Mouse (Mus musculus): ENCODE data around the gene Cmtm3. TPM values are rescaled to one million over a fixed set of nuclear protein-coding genes. Genes with fewer than 3 reads are reported as not detected.

Gene Cmtm3
- polyA plus RNA-seq, 1 experiment from 2014 or later = 158 TPM

DNA sequence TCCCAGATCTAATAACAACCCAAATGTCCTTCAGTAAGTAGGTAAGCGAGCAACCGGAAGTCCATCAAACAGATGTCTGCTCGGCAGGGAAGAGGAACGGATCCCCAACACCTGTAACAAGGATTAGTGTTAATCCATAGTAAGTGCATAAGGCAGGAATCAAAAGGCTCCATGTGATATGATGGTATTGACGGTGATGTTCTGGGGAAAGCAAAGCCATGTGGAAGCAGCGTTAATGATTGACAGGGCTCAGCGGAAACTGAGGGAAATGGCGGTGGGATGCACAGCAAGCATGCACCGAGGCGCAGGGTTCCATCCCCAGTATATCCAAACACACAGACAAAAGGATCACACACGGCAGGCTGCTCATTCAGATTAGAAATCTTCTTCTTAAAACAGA, 35.1 kb downstream of the Cmtm3 start:
- WGBS = 72% methylated on average over 11 of the region's 11 CpGs
- H3K27ac ChIP-seq = no peak overlapping the region

DNA sequence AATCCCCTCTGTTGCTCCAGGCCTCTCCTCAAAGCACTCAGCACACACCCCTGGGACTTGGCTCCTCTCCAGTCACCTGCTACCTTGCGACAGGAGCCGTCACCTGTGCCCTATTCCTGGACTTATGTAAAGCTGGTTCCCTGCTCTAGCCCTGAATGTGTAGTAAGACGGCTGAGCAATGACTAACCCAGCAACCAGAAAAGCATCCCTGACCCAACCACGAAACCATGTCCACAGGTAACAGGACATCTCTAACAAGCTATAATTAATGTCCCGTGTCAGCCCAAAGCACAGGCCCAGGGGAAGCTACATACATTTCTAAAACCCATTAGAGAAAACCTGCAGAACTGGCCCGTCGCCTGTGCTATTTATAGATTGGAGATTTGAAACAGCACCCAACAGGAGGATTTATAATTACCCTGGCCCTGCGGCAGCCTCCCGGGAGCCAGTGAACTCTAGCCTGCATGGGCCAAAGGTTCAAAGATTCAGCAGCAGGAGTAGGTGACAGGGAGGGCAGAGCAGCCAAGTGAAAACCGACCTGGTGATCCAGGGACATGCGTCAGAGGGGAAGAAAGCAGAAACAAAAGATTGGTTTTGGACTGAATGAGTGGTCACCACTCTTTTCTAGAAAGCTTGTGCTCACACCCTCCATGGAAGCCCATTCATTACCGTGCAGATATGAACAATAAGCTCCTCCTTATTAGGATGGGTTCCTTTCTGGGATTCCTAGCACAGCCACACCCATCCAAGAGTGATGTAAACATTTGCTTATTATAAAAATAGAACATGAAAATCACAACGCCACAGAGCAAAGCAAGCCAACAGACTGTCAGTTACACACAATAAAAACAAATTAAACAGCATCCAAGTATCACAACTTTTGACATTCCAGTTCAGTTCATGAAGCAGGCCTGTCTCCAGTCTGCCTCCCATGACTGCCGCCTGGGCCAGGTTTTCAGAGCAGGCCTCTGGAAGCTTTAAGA, 35.9 kb downstream of the Cmtm3 start:
- no peak for ATAC-seq (ENCODE audit: low FRiP score, low read depth)
- Histone ChIP-seq H3K4me2 (replicated peaks) (no peak overlapping the region), H3K4me1 (peaks cover 29% of the 10 kb centered on the region), H3K27me3 (no peaks in the 10 kb centered on the region), H3K36me3 (0 out of 2 replicates have a peak, but pooled peaks cover 3% of the 10 kb centered on the region), H3K9ac (no peak overlapping the region), H3K4me3 (no peak overlapping the region), H3K9me3 (no peaks in the 10 kb centered on the region), H3K27ac (peak overlapping the region; percentile 10; the same call in 1 of the 2 replicates)
- 44% methylated on average over 14 of the region's 14 CpGs for WGBS

More for the DNA sequence above, 35.1 kb downstream of the Cmtm3 start:
- peaks cover 24% of the 10 kb centered on the region for H3K4me1 ChIP-seq
- no peaks in the 10 kb centered on the region for H3K27me3 ChIP-seq
- no peak for ATAC-seq (ENCODE audit: low FRiP score, low read depth)
- no peak overlapping the region for H3K4me3 ChIP-seq
- 0 out of 2 replicates have a peak, but pooled peaks cover 3% of the 10 kb centered on the region for H3K36me3 ChIP-seq
- no peaks in the 10 kb centered on the region for H3K9me3 ChIP-seq
- H3K9ac ChIP-seq = no peak overlapping the region
- H3K4me2 ChIP-seq (replicated peaks) = no peak overlapping the region

DNA sequence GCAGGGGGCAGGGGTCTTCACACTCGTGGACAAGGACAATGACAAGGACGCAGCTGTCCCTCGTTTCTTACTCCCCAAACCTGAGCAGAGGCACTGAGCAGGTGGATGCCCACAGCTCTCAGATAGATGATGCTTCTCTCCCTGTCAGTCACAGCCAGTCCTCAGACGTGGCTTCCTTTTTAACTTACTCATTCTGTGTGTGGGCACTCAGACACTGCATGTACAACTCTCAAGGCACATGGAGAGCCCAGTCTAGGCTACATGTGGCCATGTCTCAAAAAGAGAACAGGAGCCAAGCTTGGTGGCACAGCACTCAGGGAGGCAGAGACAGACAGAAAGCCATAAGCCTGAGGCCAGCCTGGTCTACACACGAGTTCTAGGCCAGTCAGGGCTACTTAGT, 36.7 kb downstream of the Cmtm3 start:
- Histone ChIP-seq H3K27ac (no peak overlapping the region), H3K27me3 (no peaks in the 10 kb centered on the region), H3K9ac (no peak overlapping the region; the same call in 1 of the 2 replicates), H3K4me2 (replicated peaks) (no peak overlapping the region), H3K4me3 (no peak overlapping the region), H3K4me1 (peaks cover 37% of the 10 kb centered on the region), H3K36me3 (0 out of 2 replicates have a peak, but pooled peaks cover 3% of the 10 kb centered on the region), H3K9me3 (no peaks in the 10 kb centered on the region)
- 78% methylated on average over 5 of the region's 5 CpGs for WGBS
- no peak for ATAC-seq (ENCODE audit: low FRiP score, low read depth)

DNA sequence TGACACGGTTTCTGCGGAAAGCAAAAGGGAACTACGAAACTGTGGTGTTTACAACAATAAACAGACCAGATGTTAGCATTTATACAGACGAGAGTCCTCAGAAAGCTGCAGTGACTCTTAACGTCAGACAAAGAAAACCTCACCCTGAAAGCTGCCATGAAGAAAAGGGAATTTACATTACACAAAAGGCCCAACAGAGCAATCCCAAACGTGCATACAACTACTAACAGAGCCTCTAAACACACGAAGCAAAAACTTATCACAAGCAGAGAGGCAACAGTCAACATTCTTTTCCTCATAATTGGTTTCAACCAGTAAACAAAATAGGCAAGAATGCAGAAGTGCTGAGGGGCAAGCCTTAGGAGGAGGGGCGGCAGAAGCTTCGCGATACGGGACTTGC, 37.5 kb downstream of the Cmtm3 start:
- Histone ChIP-seq H3K36me3 (no peaks in the 10 kb centered on the region), H3K9ac (no peak overlapping the region), H3K9me3 (no peaks in the 10 kb centered on the region), H3K27me3 (no peaks in the 10 kb centered on the region), H3K4me2 (replicated peaks) (no peak overlapping the region), H3K4me1 (peaks cover 39% of the 10 kb centered on the region), H3K27ac (no peak overlapping the region), H3K4me3 (no peak overlapping the region)
- 47% methylated on average over 11 of the region's 11 CpGs for WGBS
- ATAC-seq (ENCODE audit: low FRiP score, low read depth) = no peak

DNA sequence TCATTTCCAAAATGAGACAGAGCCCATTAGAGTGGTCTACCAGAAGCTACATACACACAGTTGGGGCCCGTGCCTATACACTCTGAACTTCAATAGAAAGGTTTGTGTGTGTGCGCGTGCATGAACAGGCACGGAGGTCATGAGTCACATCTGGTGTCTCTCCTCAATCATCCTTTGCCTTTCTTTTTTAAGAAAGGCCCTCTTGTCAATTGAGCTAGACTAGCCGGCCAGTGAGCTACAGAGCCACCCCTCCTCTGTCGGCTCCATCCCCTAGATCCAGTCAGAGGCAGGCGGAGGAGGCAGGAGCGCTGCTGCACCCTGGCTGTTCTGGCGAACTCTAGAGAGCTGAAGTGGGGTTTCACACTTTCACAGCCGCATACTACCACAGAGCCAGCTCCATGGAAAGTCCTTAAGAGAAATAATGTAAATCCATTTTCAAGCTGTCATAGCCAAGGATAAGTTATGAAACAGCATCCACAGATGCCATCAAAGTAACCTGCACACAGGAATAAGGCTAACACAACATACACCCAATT, 40.2 kb downstream of the Cmtm3 start:
- Histone ChIP-seq H3K27ac (no peak overlapping the region), H3K9ac (no peak overlapping the region), H3K4me2 (replicated peaks) (no peak overlapping the region), H3K4me3 (no peak overlapping the region), H3K36me3 (no peaks in the 10 kb centered on the region), H3K9me3 (no peaks in the 10 kb centered on the region), H3K4me1 (peaks cover 52% of the 10 kb centered on the region), H3K27me3 (no peaks in the 10 kb centered on the region)
- WGBS = 67% methylated on average over 10 of the region's 10 CpGs
- no peak for ATAC-seq (ENCODE audit: low FRiP score, low read depth)

DNA sequence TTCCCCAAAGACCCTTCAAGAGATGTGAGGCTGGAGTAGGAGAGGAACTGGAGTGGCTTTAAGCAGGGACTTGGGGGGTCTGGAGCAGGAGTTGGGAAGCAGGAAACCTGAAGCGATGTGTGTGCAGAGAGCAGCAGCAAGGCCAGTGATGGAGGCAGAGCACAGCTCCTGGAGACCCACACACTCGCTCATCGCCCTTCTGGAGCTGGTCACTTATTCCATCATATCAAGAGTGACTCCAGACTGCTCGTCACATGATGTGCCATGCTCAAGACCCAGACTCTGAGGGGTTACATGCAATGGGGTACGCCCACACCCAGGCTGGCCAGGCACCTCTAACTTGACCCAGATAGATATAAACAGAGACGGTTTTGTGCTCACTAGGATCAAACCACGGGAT, 41.1 kb downstream of the Cmtm3 start:
- H3K4me1 ChIP-seq = peaks cover 49% of the 10 kb centered on the region
- no peak overlapping the region for H3K9ac ChIP-seq
- H3K27me3 ChIP-seq = no peaks in the 10 kb centered on the region
- 86% methylated on average over 7 of the region's 7 CpGs for WGBS
- no peak overlapping the region for H3K4me3 ChIP-seq
- no peak for ATAC-seq (ENCODE audit: low FRiP score, low read depth)
- no peaks in the 10 kb centered on the region for H3K36me3 ChIP-seq
- no peak overlapping the region for H3K4me2 ChIP-seq (replicated peaks)
- H3K27ac ChIP-seq = no peak overlapping the region
- no peaks in the 10 kb centered on the region for H3K9me3 ChIP-seq

DNA sequence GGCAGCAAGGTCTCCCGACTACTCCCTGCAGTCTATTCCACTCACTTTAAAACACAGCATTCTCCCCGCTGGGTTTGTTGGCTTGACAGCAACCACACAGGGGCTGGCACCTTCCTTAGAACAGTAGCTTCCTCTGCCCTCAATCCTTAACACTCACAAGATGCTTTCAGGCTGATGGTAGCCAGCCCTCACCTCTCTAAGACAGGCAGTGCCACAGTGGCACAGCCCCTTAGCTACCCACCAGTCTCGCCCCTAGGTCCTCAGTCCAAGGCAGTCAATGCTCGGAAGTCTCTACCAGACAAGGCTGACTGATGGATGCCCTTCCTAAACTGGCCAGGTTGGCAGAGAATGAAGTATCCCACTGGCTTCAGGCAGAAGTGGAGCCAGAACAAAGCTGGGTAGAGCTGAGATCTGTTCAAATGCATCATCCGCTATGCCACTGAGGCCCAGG, 41.8 kb downstream of the Cmtm3 start:
- Histone ChIP-seq H3K9ac (0 out of 2 replicates have a peak overlapping the region, but pooled peaks have one; percentile 43), H3K9me3 (no peaks in the 10 kb centered on the region), H3K4me1 (peaks cover 49% of the 10 kb centered on the region), H3K27ac (no peak overlapping the region), H3K36me3 (no peaks in the 10 kb centered on the region), H3K4me3 (no peak overlapping the region), H3K27me3 (no peaks in the 10 kb centered on the region), H3K4me2 (replicated peaks) (no peak overlapping the region)
- no peak for ATAC-seq (ENCODE audit: low FRiP score, low read depth)
- 83% methylated on average over 5 of the region's 5 CpGs for WGBS

DNA sequence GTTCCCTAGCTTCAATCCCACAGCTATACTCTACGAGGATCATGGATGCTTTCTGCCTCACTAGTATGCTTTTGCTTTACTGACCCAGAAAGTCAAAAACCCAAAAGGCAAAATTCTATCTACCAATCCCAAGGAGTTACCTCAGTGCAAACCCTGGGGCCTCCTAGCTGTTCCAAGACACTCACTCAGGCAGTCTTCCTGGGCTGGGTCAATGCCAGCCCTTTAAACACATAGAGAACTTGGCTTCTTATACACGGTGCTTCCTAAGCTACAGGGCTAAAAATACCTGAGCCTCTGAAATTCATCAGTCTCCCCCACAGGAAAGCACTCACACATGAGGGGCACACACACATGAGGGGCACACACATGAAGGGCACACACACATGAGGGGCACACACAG, 44.1 kb downstream of the Cmtm3 start:
- Histone ChIP-seq H3K36me3 (no peaks in the 10 kb centered on the region), H3K9me3 (no peaks in the 10 kb centered on the region), H3K4me1 (peaks cover 66% of the 10 kb centered on the region), H3K27ac (no peak overlapping the region), H3K4me2 (replicated peaks) (no peak overlapping the region), H3K4me3 (no peak overlapping the region), H3K27me3 (no peaks in the 10 kb centered on the region), H3K9ac (no peak overlapping the region)
- WGBS = 55% methylated on average over 2 of the region's 2 CpGs
- ATAC-seq (ENCODE audit: low FRiP score, low read depth) = no peak

DNA sequence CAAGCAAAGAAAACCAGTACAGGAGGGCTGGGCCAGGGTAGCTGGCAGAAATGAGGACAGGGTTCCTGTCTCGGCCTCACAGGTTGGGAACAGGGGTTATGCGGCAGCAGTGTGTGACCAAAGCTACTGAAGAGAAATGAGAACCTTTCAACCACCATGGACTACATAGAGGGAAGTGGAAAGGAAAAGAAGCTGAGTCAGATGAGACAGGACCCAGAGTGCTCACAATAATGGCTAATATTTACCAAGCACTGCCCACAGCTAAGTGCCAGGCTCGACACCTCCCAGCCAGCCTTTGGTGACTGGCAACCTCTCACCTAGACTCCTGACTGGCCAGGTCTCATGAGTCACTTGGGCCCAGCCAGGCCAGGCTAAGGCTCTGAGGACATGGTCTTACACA, 44.8 kb downstream of the Cmtm3 start:
- Histone ChIP-seq H3K27me3 (no peaks in the 10 kb centered on the region), H3K27ac (no peak overlapping the region), H3K36me3 (no peaks in the 10 kb centered on the region), H3K4me2 (replicated peaks) (no peak overlapping the region), H3K9ac (no peak overlapping the region), H3K9me3 (no peaks in the 10 kb centered on the region), H3K4me3 (no peak overlapping the region), H3K4me1 (peaks cover 66% of the 10 kb centered on the region)
- ATAC-seq (ENCODE audit: low FRiP score, low read depth) = no peak
- WGBS = 76% methylated on average over 3 of the region's 3 CpGs

DNA sequence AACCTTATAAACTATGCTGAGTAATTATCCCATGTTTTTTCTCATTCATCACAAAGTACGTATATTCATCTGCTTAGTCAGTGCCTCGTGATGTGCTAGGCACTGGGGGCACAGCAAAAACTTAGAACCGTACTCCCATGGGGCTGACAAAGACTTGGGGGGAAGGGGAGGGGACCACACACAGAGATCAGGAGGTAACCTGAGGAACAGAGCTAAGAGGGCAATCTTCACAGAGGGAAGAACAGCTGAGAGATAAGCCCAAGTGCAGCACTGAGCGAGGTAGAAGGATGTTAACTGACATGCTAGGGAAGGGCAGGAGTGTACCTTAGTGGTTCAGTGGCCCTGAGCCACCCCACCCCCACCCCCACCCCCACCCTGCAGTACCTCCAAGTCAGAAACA, 47.5 kb downstream of the Cmtm3 start:
- peaks cover 51% of the 10 kb centered on the region for H3K4me1 ChIP-seq
- H3K27ac ChIP-seq = no peak overlapping the region
- no peak overlapping the region for H3K9ac ChIP-seq
- no peaks in the 10 kb centered on the region for H3K27me3 ChIP-seq
- ATAC-seq (ENCODE audit: low FRiP score, low read depth) = peak; percentile 65; the same call in 1 of the 2 replicates
- peak overlapping the region; percentile 32 for H3K4me2 ChIP-seq (replicated peaks)
- no peaks in the 10 kb centered on the region for H3K36me3 ChIP-seq
- H3K4me3 ChIP-seq = no peak overlapping the region
- WGBS = 13% methylated on average over 4 of the region's 4 CpGs
- no peaks in the 10 kb centered on the region for H3K9me3 ChIP-seq

DNA sequence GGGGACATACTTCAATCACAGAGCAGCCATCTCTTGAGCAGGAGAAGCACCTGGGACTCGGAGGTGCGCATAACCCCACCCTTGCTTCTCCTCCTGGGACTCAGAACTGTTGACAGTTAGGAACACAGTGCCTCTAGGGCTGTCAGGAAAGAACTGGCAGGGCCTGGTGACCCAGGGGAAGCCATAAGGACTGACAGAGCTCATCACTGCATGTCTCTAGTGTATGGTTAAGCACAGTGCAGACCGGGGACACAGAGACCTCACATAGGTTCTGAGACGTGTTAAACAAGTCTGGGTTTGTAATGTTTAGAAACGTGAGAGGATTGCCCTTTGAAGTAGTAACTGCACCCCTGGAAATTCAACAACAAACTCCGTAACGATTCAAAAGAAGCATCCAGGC, 48.3 kb downstream of the Cmtm3 start:
- Histone ChIP-seq H3K36me3 (no peaks in the 10 kb centered on the region), H3K9ac (no peak overlapping the region), H3K4me2 (replicated peaks) (no peak overlapping the region), H3K27ac (no peak overlapping the region), H3K4me1 (peaks cover 50% of the 10 kb centered on the region), H3K9me3 (no peaks in the 10 kb centered on the region), H3K4me3 (no peak overlapping the region), H3K27me3 (no peaks in the 10 kb centered on the region)
- ATAC-seq (ENCODE audit: low FRiP score, low read depth) = no peak
- WGBS = 43% methylated on average over 7 of the region's 7 CpGs

DNA sequence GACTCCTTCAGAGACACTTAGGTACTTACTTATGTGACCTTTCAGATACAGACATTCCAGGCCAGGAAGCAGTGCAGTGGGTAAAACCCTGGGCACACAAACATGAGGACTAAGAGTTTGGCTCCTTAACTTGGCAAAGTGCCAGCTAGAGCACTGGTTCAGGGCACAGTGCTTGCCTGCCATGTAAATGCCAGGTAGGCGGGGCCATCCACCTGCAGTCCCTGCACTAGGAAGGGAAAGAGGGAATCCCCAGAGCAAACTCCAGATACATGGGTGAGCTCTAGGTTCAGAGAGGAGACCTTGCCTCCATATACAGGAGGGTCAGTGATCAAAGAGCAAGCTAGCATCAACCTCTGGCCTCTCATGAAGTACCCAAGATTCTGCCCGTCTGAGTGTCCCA, 48.8 kb downstream of the Cmtm3 start:
- Histone ChIP-seq H3K4me1 (peaks cover 46% of the 10 kb centered on the region), H3K27me3 (no peaks in the 10 kb centered on the region), H3K9ac (no peak overlapping the region), H3K4me3 (no peak overlapping the region), H3K9me3 (no peaks in the 10 kb centered on the region), H3K4me2 (replicated peaks) (no peak overlapping the region), H3K36me3 (no peaks in the 10 kb centered on the region), H3K27ac (no peak overlapping the region)
- 71% methylated on average over 2 of the region's 2 CpGs for WGBS
- no peak for ATAC-seq (ENCODE audit: low FRiP score, low read depth)

Measured in limb, embryonic 13.5 days (tissue).